Mouse (Mus musculus) brain, embryonic 14.5 days (tissue): ENCODE data around the gene Atp2b2.

Experiments
- CTCF ChIP-seq: fragments of 200-500 bp; IDR thresholded peaks from 2 replicates; pipeline ENCODE4 v1.5.1; 2012; ENCODE audit warnings: inconsistent platforms, mild to moderate bottlenecking, moderate library complexity, borderline replicate concordance; ENCODE audit not compliant: insufficient read depth, insufficient read length; ENCODE audit errors: extremely low read depth
- POLR2A ChIP-seq: fragments of 200-500 bp; IDR thresholded peaks from 2 replicates; pipeline ENCODE4 v1.6.1; 2012; ENCODE audit warnings: mild to moderate bottlenecking, inconsistent platforms, borderline replicate concordance; ENCODE audit not compliant: poor library complexity, insufficient read depth, insufficient read length, severe bottlenecking; ENCODE audit errors: extremely low read depth

- TF ChIP-seq CTCF (no peak), POLR2A (no peak)
Measured at GRCm38 (mm10) chr6:113890023-113890857, 152.2 kb downstream of the Atp2b2 start.
